Mouse (Mus musculus): ENCODE measurements around the gene Tcaf2.

DNA sequence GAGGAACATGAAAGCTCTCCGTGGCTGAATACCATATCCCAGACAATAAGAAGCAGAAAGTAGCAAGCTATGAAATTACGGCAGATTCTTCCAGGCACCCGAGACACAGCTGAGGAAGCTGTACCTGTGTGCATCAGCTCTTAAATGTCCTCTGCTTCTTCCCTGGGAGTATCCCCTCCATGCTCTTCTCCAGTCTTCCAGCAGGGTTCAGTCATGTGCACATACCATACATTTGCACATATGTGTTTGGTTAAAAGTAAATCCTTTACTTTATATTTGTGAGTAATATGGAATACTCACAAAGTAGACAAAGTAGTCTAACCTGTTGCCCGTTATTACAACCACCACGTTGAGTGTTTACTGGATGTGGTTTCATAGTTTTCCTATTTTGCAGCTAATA is 42.9 kb upstream of the Tcaf2 start:
- TF ChIP-seq POLR2A (IDR thresholded peaks at IDR 0.05; ENCODE audit: borderline replicate concordance, extremely low read depth, insufficient read depth, insufficient read length, poor library complexity, severe bottlenecking) (no peak), CTCF (IDR thresholded peaks at IDR 0.05; ENCODE audit: borderline replicate concordance, extremely low read depth, insufficient read depth, insufficient read length) (no peak; the same call in 1 of the 2 replicates)
